ENCODE assay signal across 39 mouse cellular contexts in genomic region chr13:27734512-27735186, GRCm38 (mm10). TPM values are rescaled to one million over a fixed set of nuclear protein-coding genes. Genes with fewer than 3 reads are reported as not detected.
"Had no signal": no experiment of that assay in that cellular context is flagged by ENCODE, and none has a peak within 500 bp of the region (broad histone marks: within the 10 kb centered on the region; RNA-seq: fewer than 3 reads in every experiment).

No protein-coding gene starts in this region.

- ATAC-seq: hindbrain, postnatal 0 days; intestine, embryonic 16.5 days; liver, postnatal 0 days had no signal

- H3K27me3 ChIP-seq: heart, embryonic 13.5 days; heart, embryonic 15.5 days; hindbrain, embryonic 13.5 days; hindbrain, embryonic 15.5 days; kidney, embryonic 15.5 days; limb, embryonic 12.5 days; liver, embryonic 13.5 days; liver, embryonic 15.5 days had no signal

- H3K4me2 ChIP-seq: heart, embryonic 11.5 days; heart, embryonic 13.5 days; heart, embryonic 15.5 days; hindbrain, embryonic 13.5 days; hindbrain, embryonic 15.5 days; kidney, embryonic 15.5 days; limb, embryonic 12.5 days; liver, embryonic 11.5 days; liver, embryonic 13.5 days; liver, embryonic 15.5 days had no signal

- DNase-seq: gastrocnemius, adult 2 months; gastrocnemius, postnatal 10 days; gastrocnemius, postnatal 36 days; heart, adult 11 months; heart, adult 2 months; heart, postnatal 14 days; heart, postnatal 36 days; kidney, adult 11 months; kidney, adult 2 months; kidney, adult 9 months; kidney, postnatal 25 days; kidney, postnatal 4 days; liver; liver, embryonic 13.5 days; liver, postnatal 0 days had no signal

- H3K36me3 ChIP-seq: heart, embryonic 13.5 days; heart, embryonic 15.5 days; hindbrain, embryonic 10.5 days; hindbrain, embryonic 13.5 days; hindbrain, embryonic 15.5 days; kidney, embryonic 15.5 days; limb, embryonic 10.5 days; limb, embryonic 12.5 days; liver, embryonic 13.5 days; liver, embryonic 15.5 days had no signal

- H3K4me3 ChIP-seq: gastrocnemius, adult 2 months; heart, adult 2 months; heart, embryonic 13.5 days; heart, embryonic 15.5 days; hindbrain, embryonic 10.5 days; hindbrain, embryonic 13.5 days; hindbrain, embryonic 15.5 days; kidney, embryonic 15.5 days; layer of hippocampus, adult 2 months; left cerebral cortex, adult 2 months; limb, embryonic 10.5 days; limb, embryonic 12.5 days; liver, embryonic 13.5 days; liver, embryonic 15.5 days had no signal

RNA-seq across cellular contexts. Expression of gene Prl7d1, which starts 18.1 kb away (rescaled TPM):
- total RNA-seq: gastrocnemius, adult 2 months; gastrocnemius, postnatal 10 days; gastrocnemius, postnatal 36 days; heart, adult 2 months; heart, postnatal 14 days; heart, postnatal 36 days; hindbrain, postnatal 0 days; layer of hippocampus, adult 2 months; layer of hippocampus, postnatal 10 days; layer of hippocampus, postnatal 25 days; left cerebral cortex, adult 2 months; left cerebral cortex, postnatal 14 days; left cerebral cortex, postnatal 36 days had no signal
- polyA plus RNA-seq: gonadal fat pad, adult 2 months; heart, adult 2 months; heart, embryonic 11.5 days; heart, embryonic 13.5 days; heart, embryonic 15.5 days; heart, postnatal 0 days; hindbrain, embryonic 10.5 days; hindbrain, embryonic 13.5 days; hindbrain, embryonic 15.5 days; hindbrain, postnatal 0 days; intestine, embryonic 14.5 days; intestine, embryonic 16.5 days; kidney, adult 2 months; kidney, embryonic 15.5 days; kidney, postnatal 0 days; limb, embryonic 10.5 days; limb, embryonic 12.5 days; liver, embryonic 11.5 days; liver, embryonic 13.5 days; liver, embryonic 15.5 days; liver, postnatal 0 days had no signal

RNA-seq across cellular contexts. Expression of gene Prl7c1, which starts 46.0 kb away (rescaled TPM):
- total RNA-seq: gastrocnemius, adult 2 months; gastrocnemius, postnatal 10 days; gastrocnemius, postnatal 36 days; heart, adult 2 months; heart, postnatal 14 days; heart, postnatal 36 days; hindbrain, postnatal 0 days; layer of hippocampus, adult 2 months; layer of hippocampus, postnatal 10 days; layer of hippocampus, postnatal 25 days; left cerebral cortex, adult 2 months; left cerebral cortex, postnatal 14 days; left cerebral cortex, postnatal 36 days had no signal
- polyA plus RNA-seq: gonadal fat pad, adult 2 months; heart, adult 2 months; heart, embryonic 11.5 days; heart, embryonic 13.5 days; heart, embryonic 15.5 days; heart, postnatal 0 days; hindbrain, embryonic 10.5 days; hindbrain, embryonic 13.5 days; hindbrain, embryonic 15.5 days; hindbrain, postnatal 0 days; intestine, embryonic 14.5 days; intestine, embryonic 16.5 days; kidney, adult 2 months; kidney, embryonic 15.5 days; kidney, postnatal 0 days; limb, embryonic 10.5 days; limb, embryonic 12.5 days; limb, embryonic 14.5 days; liver, embryonic 11.5 days; liver, embryonic 13.5 days; liver, embryonic 15.5 days; liver, postnatal 0 days had no signal
